Mouse (Mus musculus): ENCODE results near the gene Psmc3.

DNA sequence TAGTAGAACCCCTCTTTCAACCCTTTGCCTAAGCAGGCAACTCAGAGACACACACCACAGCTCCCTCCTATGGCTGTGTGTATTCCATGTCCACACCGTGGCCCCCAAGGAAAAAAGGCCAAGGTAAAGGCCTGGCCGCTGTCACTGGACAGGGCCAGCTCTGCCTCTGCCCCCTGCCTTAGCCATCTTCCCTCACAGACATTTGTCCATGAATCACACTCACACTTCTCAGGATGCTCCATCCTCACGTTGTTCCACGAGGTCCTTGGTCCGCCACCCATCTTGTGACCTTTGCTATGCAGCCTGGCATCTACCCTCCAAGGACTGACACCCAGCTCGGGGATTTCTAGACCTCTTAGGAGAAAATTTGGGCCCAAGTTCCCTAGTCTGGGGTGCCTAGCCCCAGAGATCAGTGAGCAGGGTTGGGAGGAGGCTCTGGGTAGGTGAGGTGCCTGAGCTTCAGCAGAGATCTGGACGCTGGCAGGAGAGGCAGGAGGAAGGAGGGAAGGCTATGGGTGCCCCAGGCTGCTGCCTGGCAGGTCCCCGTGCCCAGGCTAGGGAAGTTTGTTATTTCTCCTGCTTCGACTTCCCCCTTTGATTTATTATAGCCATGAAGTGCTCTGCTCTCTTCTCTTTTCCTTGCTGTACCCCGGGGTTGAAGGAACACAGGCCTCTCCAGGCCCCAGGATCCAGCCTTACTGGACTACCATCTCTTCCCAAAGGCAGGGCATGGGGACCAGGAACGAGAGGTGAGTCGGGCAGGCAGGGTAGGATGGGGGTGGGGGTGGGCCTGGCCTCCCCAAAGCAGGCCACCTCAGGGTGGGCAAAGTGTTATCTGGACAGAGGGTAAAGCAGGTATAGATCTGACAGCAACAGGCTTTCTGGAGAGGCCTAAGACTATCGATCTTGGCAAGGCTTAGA lies 28.2 kb downstream of the Psmc3 start, which contains the start of gene Spi1:
- TF ChIP-seq CTCF (IDR thresholded peaks at IDR 0.05; ENCODE audit: control insufficient read depth, insufficient read depth, insufficient replicate concordance, low read depth, low read length) (no peak), POLR2A (IDR thresholded peaks at IDR 0.05; ENCODE audit: control insufficient read depth, low read depth, low read length) (no peak)

Data from testis, adult 2 months (tissue).